Mouse (Mus musculus) G1E (cell line): ENCODE measurements at regions not wholly inside any gene's neighbourhood (a gene's known extent, or its start where the extent isn't known, plus 50 kb on each side); places are given as distances from the start of the nearest gene placed in this dataset.

Experiments
- CTCF ChIP-seq: IDR thresholded peaks from 2 replicates; pipeline ENCODE4 v1.5.1; 2012; ENCODE audit warnings: low read depth, low read length, inconsistent platforms, mixed read lengths
- GATA1 ChIP-seq: IDR thresholded peaks from 2 replicates; pipeline ENCODE4 v1.6.1; 2012; ENCODE audit warnings: borderline replicate concordance, low read length, inconsistent platforms, mixed read lengths

- no peak for TF ChIP-seq GATA1
- no peak for TF ChIP-seq CTCF
These were observed 50.2 kb upstream of the Hs3st4 start for GRCm38 (mm10) chr7:123932486-123932885.
